Mouse (Mus musculus) kidney, adult 2 months (tissue): ENCODE results near the gene Bcan.

Source experiments
- CTCF ChIP-seq: fragments of 200-500 bp; conservative IDR thresholded peaks from 2 replicates; pipeline ENCODE4 v1.5.1; 2011; ENCODE audit warnings: low read depth, mild to moderate bottlenecking, control low read depth, low read length, moderate library complexity, mixed read lengths; ENCODE audit not compliant: insufficient read depth, insufficient read length
- POLR2A ChIP-seq: fragments of 200-500 bp; IDR thresholded peaks from one replicate; pipeline ENCODE4 v1.6.1; 2011; ENCODE audit warnings: low read depth, low read length, control low read depth

DNA sequence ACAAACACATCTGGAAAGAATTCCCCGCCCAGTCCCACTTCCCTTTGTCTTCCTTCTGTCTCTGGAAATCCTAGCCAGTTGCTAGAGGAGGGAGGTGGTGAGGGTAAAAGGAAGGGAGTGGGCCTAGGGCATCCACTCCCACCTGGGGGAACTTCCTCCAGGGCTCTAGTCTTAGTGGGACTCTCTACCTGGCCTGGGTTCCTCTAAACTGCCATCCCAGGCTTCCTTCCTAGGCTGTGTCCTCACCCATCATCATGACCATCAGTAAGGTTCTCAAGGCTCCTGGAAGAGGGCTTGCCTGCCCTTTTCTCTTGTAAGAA lies 53.5 kb downstream of the Bcan start:
- TF ChIP-seq CTCF (no peak), POLR2A (no peak)
